Mouse (Mus musculus) heart, postnatal 36 days (tissue): Measurements from ENCODE around the gene Dock2. TPM values are rescaled to one million over a fixed set of nuclear protein-coding genes. Genes with fewer than 3 reads are reported as not detected.
A peak's percentile ranks its signal among the peaks of the same experiment; 100 is the strongest.

Source experiments
- DNase-seq, 2 experiments: peaks; one replicate each; pipeline ENCODE4 v3.0.0; 2021 to 2022
- intact Hi-C: fragments of 180-260 bp; cut with DNase I; formaldehyde crosslinking; loops from one replicate; pipeline ENCODE4 v1.15.1; 2025
- total RNA-seq, 2 experiments: library from RNA; stranded (reverse); gene quantifications; 2 replicates each; pipeline ENCODE4 v1.2.3; 2021

Dock2 gene
- total RNA-seq, 2 experiments from 2014 or later = 2.0 to 2.8 TPM

DNA sequence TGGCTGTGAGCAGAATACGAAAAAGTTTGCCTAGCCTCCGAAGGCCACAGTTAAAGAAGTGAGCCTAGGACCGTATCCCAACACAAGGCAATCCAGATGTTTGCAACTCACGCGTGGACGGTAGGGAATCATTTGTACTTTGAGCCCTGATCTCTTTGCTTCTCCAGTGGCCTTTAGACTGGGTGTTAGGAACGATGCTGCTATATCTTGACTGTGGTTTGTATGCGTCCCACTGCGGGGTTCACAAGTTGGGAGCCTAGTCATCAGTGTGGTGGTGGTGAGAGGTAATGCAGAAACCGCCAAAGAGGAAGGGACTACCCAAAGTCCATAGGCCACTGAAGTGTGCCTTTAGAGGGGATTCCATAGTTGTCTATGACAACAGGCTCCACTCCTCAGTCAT lies 251.6 kb downstream of the Dock2 start:
- DNase-seq = no peak
- intact Hi-C loops = no loop called here

GRCm38 (mm10) chr11:34530971-34531370 lies 252.7 kb downstream of the Dock2 start:
- no peak for DNase-seq
- intact Hi-C loops = no loop called here

- intact Hi-C loops = no loop called here
- no peak for DNase-seq
Observed at GRCm38 (mm10) chr11:34528006-34528405, 255.7 kb downstream of the Dock2 start.

DNA sequence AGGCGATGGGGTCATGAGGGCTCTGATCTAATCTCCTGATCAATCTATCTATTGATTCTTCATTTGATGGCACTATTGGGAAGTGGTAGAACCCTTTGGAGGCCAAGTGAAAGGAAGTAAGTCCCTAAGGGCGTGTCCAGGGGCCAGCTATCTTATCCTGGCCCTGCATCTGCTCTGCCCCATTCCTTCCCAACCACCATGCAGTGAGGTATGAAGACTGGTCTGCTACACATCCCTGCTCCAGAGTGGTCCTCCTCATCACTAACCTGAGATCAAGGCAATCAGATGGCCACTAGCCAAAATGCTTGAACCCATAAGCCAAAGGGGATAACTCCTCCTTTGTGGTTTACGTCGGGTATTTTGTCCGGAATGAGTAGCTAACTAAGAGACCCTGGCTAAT lies 256.5 kb downstream of the Dock2 start:
- intact Hi-C loops = no loop called here
- no peak for DNase-seq

DNA sequence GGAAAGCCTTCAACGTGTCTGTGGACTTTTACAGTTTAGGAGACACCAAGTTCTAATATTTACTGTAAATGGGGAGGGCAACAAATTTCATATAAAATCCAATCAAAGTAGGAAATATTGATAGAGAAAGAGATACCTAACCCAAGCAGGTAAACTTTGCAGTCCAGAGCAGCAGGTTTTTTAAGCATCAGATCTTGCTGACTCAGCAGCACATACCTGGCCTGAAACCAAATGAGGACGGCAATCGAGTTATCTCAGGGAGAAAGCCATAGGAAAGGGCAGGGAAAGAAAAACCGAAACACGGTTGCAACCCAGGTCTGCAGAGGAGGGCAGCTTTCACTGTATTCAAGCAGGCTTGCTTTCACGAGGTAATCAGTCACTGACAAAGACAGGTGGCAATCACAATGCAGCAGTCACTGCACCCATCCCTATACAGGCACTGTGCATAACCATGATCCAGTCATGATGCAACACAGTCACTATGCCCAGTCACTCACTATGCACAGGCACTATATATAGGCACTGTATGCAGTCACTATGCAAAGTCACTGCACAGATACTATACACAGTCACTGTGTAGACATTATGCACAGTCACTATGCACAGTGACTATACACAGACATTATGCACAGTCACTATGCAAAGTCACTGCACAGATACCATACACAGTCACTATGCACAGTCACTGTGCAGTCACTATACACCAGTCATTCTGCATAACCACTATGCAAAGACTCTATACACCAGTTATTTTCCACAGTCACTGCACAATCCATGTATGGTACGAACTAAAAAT lies 258.4 kb downstream of the Dock2 start:
- DNase-seq = no peak
- intact Hi-C loops = no loop called here

DNA sequence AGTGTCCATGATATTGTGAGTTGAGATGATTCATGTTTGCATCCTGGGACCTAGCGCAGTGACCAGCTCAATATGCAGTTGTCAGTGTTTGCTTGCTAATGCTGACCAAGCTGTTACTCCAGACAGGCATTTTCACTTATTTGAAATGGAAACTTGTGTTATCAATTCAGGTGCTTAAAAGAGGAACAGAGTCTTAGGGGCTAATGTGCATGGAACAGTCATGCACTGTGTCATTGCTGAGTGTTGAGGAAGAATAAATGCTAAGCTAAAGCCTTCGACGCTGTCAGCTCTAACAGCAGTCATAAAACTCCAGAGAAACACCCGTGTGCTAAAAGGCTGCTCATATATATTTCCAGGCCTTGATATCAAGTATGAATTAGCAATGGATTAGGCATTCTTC lies 259.1 kb downstream of the Dock2 start:
- intact Hi-C loops = no loop called here
- no peak for DNase-seq

DNA sequence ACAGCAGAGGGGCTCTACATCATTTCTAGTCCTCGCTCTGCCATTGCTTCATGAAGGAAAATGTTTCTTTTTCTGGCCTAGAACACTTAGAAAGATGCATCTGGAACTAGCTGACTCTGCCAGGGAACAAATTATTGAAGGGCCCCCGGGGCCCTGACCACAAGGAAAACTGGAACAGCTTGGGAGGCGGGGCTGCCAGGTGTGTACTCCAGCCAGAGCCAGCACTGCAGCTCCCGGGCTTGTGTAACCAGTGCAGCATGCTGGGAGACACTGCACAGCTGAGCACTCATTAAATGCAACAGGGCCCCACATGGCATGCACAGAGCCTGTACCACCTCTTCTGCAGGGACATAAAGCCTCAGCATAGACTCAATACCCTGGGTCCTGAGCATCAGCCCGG lies 265.1 kb downstream of the Dock2 start:
- no peak for DNase-seq
- intact Hi-C loops = no loop called here

DNA sequence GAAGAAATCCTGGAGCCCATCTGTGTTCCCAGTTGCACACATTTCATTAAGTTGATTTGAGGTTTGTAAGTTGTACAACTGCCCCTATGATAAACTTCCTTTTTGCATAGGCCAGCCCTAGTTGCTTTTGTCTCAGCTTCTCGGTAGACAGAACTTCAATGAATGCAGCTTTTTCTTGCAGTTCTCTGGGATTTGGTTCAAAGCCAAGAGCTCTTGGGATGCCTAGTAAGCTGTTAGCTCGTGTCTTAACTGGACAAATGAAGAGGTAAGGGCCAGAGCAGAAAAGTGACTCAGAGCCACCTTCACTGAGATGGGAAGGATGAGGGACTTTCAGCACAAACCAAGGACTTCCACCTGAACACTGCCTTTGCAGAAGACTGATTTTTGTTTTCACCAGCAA lies 266.7 kb downstream of the Dock2 start:
- intact Hi-C loops = no loop called here
- DNase-seq = no peak

DNA sequence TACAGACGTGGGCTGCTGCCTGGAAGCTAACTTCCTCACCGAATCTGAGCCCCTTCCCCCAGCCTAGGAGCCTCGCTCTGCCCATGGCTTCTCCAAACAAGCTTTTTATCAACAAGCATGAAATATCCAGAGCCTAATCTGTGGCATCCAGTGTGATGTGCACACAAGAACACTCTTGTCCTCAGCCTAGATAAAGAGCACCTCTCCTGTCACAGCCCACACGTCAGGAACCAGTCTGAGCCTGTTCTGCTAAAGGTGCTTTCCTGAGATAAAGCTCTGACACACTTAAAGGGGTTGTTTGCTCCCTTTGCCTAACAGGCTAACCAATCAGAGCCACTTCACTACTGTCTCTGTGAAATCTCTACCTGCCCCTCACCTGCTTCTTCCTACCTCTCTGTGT lies 268.4 kb downstream of the Dock2 start:
- intact Hi-C loops = no loop called here
- DNase-seq = no peak

GRCm38 (mm10) chr11:34506390-34506789 lies 277.3 kb downstream of the Dock2 start:
- no peak for DNase-seq
- intact Hi-C loops = no loop called here

DNA sequence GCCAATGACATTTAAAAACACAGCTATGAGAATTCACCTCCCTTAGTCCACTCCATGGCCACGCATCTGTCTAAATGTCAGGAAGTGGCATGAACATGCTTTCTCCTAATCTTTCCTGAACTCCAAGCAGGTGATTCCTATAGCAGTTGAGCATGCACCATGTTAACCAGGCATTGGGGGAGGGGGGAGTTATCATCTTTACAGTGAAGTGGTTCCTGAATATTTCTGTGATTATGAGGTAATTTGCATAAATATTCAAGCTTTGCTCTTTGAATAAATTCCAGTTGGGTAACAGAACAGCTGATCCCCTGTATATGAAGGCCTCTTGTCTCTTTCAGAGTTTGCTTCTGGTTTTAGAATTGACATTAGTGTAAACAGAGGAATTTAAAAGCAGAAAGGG lies 284.0 kb downstream of the Dock2 start:
- no peak for DNase-seq
- intact Hi-C loops = no loop called here

DNA sequence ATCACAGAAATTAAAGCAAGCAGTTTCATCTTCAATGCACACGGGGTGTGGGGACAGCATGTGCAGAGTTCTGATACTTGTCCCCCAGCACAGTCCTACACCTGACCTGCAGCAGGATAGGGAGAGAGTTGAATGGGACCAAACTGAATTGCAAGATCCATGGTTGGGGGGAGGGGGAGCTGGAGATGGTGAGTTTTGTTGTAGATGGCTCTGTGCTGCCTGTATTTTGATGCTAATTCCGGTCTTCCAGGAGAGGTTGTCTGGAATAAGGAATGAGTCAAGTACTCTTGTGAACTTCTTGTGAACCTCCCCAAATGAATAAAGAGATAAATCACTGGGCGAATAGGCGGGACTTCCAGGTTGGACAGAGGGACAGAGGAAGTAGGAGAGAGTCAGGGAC lies 289.0 kb downstream of the Dock2 start:
- DNase-seq = no peak
- intact Hi-C loops = no loop called here

GRCm38 (mm10) chr11:34492986-34493385 lies 290.7 kb downstream of the Dock2 start:
- intact Hi-C loops = no loop called here
- DNase-seq = no peak

- intact Hi-C loops = no loop called here
- DNase-seq = no peak
Observed at GRCm38 (mm10) chr11:34492223-34492622, 291.5 kb downstream of the Dock2 start.

GRCm38 (mm10) chr11:34489548-34489947 lies 294.1 kb downstream of the Dock2 start:
- DNase-seq = no peak
- intact Hi-C loops = no loop called here

DNA sequence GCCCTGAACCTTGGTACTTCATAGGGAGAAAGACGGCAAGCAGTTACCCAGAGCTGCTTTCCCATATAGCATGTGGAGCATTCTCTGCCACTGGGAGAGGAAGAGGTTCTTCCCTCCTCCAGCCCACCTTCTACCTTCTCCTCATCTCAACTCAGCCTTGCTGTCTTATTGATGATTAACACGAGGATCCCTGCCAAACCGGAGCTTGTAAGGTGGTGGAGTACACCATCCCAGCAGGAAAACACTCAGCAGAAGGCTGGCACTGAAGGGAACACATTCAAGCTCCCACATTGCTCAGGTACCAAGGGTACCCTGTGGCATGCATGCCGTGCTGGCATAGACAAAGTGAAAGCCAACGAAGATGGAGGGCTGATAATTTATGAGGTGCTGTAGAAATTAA lies 304.4 kb downstream of the Dock2 start:
- intact Hi-C loops = no loop called here
- no peak for DNase-seq

DNA sequence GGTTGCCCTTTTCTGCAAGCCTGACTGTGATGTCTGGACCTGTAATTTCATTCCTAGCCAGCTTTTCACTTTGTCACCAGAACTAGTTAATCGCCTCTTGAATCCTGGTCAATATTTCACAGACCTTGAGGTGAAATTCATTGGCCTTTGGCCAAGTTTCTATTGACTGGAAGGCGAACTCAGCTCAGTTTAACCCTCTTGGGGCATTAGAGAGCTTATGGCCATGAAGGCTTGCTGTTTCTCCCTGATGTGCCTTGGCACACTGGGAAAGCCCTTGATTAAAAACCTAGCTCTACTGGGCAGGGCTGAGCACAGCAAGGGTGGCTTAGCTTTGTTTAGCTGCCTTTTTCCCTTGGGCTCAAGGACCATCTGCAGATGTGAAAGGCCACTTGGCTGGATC lies 313.9 kb downstream of the Dock2 start:
- no peak for DNase-seq
- intact Hi-C loops = no loop called here

DNA sequence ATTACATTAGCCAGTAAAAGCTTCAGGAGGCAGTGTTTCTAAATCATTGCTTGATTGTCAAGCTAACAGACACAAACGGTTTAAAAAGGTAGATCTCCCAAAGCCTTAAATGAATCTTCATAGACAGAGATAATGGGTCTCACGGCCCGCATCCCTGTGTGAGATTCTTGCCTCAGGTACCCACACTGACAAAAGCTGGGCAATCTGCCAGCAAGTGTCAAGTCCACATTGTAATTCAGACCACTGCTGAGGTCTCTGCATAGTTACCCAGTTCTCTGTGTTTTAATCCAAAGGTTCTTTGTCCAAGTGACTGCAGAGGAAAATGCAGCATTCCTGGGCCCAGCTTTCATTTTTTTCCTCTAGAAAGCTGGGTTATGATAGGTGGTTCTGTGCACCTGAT lies 315.1 kb downstream of the Dock2 start:
- DNase-seq = no peak
- intact Hi-C loops = no loop called here

- no peak for DNase-seq
- intact Hi-C loops = no loop called here
Observed at GRCm38 (mm10) chr11:34467056-34467455, 316.6 kb downstream of the Dock2 start.

DNA sequence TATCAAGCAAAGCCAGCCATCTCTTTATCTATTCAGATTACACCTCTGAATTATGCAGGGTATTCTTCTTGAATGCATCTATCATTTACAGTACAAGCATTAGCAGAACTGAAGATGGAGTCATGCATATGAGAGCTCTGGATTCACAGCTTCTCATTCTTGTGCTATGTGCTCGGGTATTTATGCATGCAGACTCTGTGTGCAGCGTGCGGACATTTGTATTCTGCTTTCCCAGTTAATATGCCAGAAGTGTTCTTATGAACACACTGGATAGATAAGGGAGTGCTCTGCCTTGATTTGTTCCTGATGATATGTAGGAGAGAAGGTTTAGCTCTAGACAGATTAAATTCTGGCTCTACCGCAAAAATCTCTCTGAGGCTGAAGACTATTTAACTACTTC lies 333.7 kb downstream of the Dock2 start:
- DNase-seq = no peak
- intact Hi-C loops = no loop called here

GRCm38 (mm10) chr11:34447891-34448290 lies 335.8 kb downstream of the Dock2 start:
- intact Hi-C loops = no loop called here
- peak; percentile 5 to 7 for DNase-seq

- no peak for DNase-seq
- intact Hi-C loops = no loop called here
Observed at GRCm38 (mm10) chr11:34438429-34438828, 345.3 kb downstream of the Dock2 start.

GRCm38 (mm10) chr11:34437446-34437845 lies 346.2 kb downstream of the Dock2 start:
- intact Hi-C loops = no loop called here

More at GRCm38 (mm10) chr11:34437446-34437845, 346.2 kb downstream of the Dock2 start:
- no peak for DNase-seq
